Mouse (Mus musculus) liver, embryonic 16.5 days (tissue): ENCODE data around the gene Col6a6. TPM values are rescaled to one million over a fixed set of nuclear protein-coding genes. Genes with fewer than 3 reads are reported as not detected.

Experiments
- ATAC-seq: fragments of 200-750 bp; cut with Nextera tagmentation; 2 replicates; pipeline ENCODE4 v1.8.0; 2017; ENCODE audit warnings: low read depth, mild to moderate bottlenecking, moderate number of reproducible peaks, moderate library complexity
- H3K27ac ChIP-seq: fragments of 300-500 bp; sonication (generic); 2 replicates; pipeline ENCODE4 v1.5.1; 2014; ENCODE audit warnings: mild to moderate bottlenecking, low read length
- H3K27me3 ChIP-seq: fragments of 300-500 bp; sonication (generic); 2 replicates; pipeline ENCODE4 v1.6.1; 2014; ENCODE audit warnings: low read depth, low read length, mixed read lengths; ENCODE audit not compliant: control insufficient read depth, insufficient read depth
- H3K36me3 ChIP-seq: fragments of 300-500 bp; sonication (generic); 2 replicates; pipeline ENCODE4 v1.6.1; 2014; ENCODE audit warnings: mild to moderate bottlenecking; ENCODE audit not compliant: control insufficient read depth, insufficient read depth
- H3K4me1 ChIP-seq: fragments of 300-500 bp; sonication (generic); 2 replicates; pipeline ENCODE4 v1.6.1; 2014; ENCODE audit warnings: low read depth, low read length, mixed read lengths; ENCODE audit not compliant: control insufficient read depth
- H3K4me2 ChIP-seq: fragments of 300-500 bp; sonication (generic); 2 replicates; pipeline ENCODE4 v1.6.1; 2014; ENCODE audit warnings: low read depth, low read length, mixed read lengths
- H3K4me3 ChIP-seq: fragments of 300-500 bp; sonication (generic); 2 replicates; pipeline ENCODE4 v1.5.1; 2014; ENCODE audit warnings: low read depth, mild to moderate bottlenecking, low read length
- H3K9ac ChIP-seq: fragments of 300-500 bp; sonication (generic); 2 replicates; pipeline ENCODE4 v1.6.1; 2014; ENCODE audit warnings: low read depth, low read length
- H3K9me3 ChIP-seq: fragments of 300-500 bp; sonication (generic); replicated peaks from 2 replicates; pipeline ENCODE4 v1.6.1; 2016; ENCODE audit warnings: low read length; ENCODE audit not compliant: control insufficient read depth
- WGBS: fragments of 180-500 bp; shearing (Covaris S2); extraction: QIAGEN DNeasy Blood & Tissue Kit; methylation state at CpG from one replicate; pipeline ENCODE4 v1.1.7; 2014; ENCODE audit not compliant: insufficient replicate concordance; 5-methylcytosine and 5-hydroxymethylcytosine counted together
- polyA plus RNA-seq: library from polyadenylated mRNA; unstranded; fragments of >200 nt; fragmentation: Nextera tagmentation; extraction: Ambion mirVana; gene quantifications from 2 replicates; pipeline ENCODE4 v1.2.1, GENCODE M21; 2015

Gene Col6a6
- polyA plus RNA-seq, 1 experiment from 2014 or later: 0.42 TPM

DNA sequence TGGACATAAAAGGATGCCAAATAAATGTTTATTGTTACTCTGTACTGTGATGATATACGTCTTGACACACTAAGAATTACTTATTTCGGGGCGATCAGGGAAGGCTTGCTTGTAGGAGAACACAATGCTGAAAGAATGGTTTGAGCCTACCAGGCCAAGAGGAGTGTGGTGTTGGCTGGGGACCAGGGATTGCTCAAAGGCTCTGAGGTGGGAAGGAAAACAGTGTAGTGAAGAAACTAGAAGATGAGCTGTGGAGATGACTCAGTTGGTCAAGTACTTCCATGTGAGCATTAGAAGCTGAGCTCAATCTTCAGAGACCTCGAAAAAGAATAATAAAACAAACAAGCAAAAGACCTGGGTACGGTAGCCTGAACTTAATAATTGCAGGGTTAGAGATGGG, 13.5 kb downstream of the Col6a6 start:
- Histone ChIP-seq H3K36me3 (no peaks in the 10 kb centered on the region), H3K4me1 (no peaks in the 10 kb centered on the region), H3K27ac (no peak overlapping the region), H3K4me2 (no peak overlapping the region), H3K4me3 (no peak overlapping the region), H3K9me3 (no peaks in the 10 kb centered on the region), H3K9ac (no peak overlapping the region), H3K27me3 (no peaks in the 10 kb centered on the region)
- 58% methylated on average over 5 of the region's 5 CpGs for WGBS
- ATAC-seq: no peak

- no peaks in the 10 kb centered on the region for H3K4me1 ChIP-seq
- no peaks in the 10 kb centered on the region for H3K27me3 ChIP-seq
- WGBS: 60% methylated on average over 7 of the region's 7 CpGs
- H3K27ac ChIP-seq: no peak overlapping the region
- no peak for ATAC-seq
- H3K36me3 ChIP-seq: no peaks in the 10 kb centered on the region
- no peaks in the 10 kb centered on the region for H3K9me3 ChIP-seq
- H3K4me2 ChIP-seq: no peak overlapping the region
- H3K9ac ChIP-seq: no peak overlapping the region
- no peak overlapping the region for H3K4me3 ChIP-seq
These were observed 16.5 kb downstream of the Col6a6 start for GRCm38 (mm10) chr9:105811458-105811857.

- 71% methylated on average over 17 of the region's 17 CpGs for whole genome bisulfite sequencing
- Histone ChIP-seq H3K4me1 (no peaks in the 10 kb centered on the region), H3K9me3 (no peaks in the 10 kb centered on the region), H3K27ac (no peak overlapping the region), H3K36me3 (no peaks in the 10 kb centered on the region), H3K27me3 (no peaks in the 10 kb centered on the region), H3K9ac (no peak overlapping the region), H3K4me2 (no peak overlapping the region), H3K4me3 (no peak overlapping the region)
- ATAC-seq: no peak
These were observed 18.9 kb downstream of the Col6a6 start for GRCm38 (mm10) chr9:105808920-105809505.

DNA sequence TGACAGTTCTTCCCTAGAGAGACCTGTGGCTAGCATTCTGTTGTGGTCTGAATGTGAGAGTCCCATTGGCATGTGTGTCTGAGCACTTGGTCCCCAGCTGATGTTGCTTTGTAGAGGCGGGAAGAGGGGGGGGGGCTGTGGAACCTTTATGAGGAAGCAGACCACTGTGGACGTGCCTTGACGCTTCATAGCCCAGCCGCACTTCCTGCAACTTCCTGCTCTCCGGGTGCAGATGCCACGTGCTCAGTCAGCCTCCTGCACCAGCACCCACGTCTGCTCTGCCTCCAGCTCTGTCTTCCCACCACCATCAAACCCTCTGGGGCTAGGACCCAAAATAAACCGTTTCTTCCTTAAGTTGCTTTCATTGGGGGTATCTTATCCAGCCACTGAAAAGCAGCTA, 24.5 kb downstream of the Col6a6 start:
- WGBS: 44% methylated on average over 8 of the region's 8 CpGs
- H3K9ac ChIP-seq: no peak overlapping the region
- H3K27ac ChIP-seq: no peak overlapping the region
- no peak overlapping the region for H3K4me2 ChIP-seq
- no peaks in the 10 kb centered on the region for H3K9me3 ChIP-seq
- no peaks in the 10 kb centered on the region for H3K4me1 ChIP-seq
- no peak overlapping the region for H3K4me3 ChIP-seq
- no peaks in the 10 kb centered on the region for H3K27me3 ChIP-seq
- H3K36me3 ChIP-seq: no peaks in the 10 kb centered on the region
- ATAC-seq: no peak

DNA sequence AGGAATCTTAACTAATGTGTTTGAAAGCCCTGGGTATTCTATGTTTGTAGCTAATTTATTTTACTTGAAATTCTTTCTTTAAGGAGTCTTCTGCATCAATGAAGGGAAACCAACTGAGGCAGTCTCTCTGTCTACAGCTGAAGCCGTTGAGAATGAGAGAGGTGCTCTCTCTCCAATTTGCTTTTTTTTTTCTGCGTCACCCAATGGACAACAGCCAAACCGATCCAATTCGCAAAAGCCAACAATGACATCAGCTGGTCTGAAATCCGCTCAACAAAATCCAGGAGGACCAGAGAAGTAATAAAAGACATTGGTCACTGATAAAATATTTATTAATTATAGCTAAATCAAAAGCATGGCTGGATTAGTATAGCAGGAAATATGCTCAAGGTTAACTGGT, 26.5 kb downstream of the Col6a6 start:
- 78% methylated on average over 5 of the region's 5 CpGs for WGBS
- Histone ChIP-seq H3K4me3 (no peak overlapping the region), H3K4me2 (no peak overlapping the region), H3K9ac (no peak overlapping the region), H3K27ac (no peak overlapping the region), H3K27me3 (no peaks in the 10 kb centered on the region), H3K4me1 (no peaks in the 10 kb centered on the region), H3K36me3 (no peaks in the 10 kb centered on the region), H3K9me3 (no peaks in the 10 kb centered on the region)
- no peak for ATAC-seq

- no peak overlapping the region for H3K4me2 ChIP-seq
- no peaks in the 10 kb centered on the region for H3K27me3 ChIP-seq
- ATAC-seq: no peak
- H3K4me1 ChIP-seq: no peaks in the 10 kb centered on the region
- H3K9me3 ChIP-seq: no peaks in the 10 kb centered on the region
- no peak overlapping the region for H3K4me3 ChIP-seq
- H3K36me3 ChIP-seq: no peaks in the 10 kb centered on the region
- WGBS: 48% methylated on average over 5 of the region's 5 CpGs
- H3K9ac ChIP-seq: no peak overlapping the region
- H3K27ac ChIP-seq: no peak overlapping the region
These were observed 27.7 kb downstream of the Col6a6 start for GRCm38 (mm10) chr9:105800286-105800685.

- no peaks in the 10 kb centered on the region for H3K9me3 ChIP-seq
- ATAC-seq: no peak
- H3K36me3 ChIP-seq: no peaks in the 10 kb centered on the region
- no peak overlapping the region for H3K9ac ChIP-seq
- no peaks in the 10 kb centered on the region for H3K4me1 ChIP-seq
- no peak overlapping the region for H3K4me3 ChIP-seq
- H3K27ac ChIP-seq: no peak overlapping the region
- no peaks in the 10 kb centered on the region for H3K27me3 ChIP-seq
- 67% methylated on average over 6 of the region's 6 CpGs for WGBS
- H3K4me2 ChIP-seq: no peak overlapping the region
These were observed 31.8 kb downstream of the Col6a6 start for GRCm38 (mm10) chr9:105796137-105796536.

DNA sequence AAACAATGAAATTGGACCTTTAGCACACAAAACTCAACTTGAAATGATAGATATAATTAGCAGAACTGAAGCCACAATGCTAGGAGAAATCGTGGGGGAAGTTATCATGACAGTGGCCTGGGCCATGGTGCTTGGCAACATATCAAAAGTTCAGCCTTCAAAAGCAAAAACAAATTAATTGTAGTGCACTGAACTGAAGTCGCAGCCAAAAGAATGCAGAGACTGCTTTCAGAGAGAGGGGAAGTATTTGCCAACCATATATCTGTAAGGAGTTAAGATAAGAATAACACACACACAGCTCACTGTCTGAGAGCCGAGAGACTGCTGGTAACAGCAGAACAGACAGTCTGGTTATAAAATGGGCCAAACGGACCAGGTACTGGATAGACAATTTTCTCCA, 33.0 kb downstream of the Col6a6 start:
- Histone ChIP-seq H3K9me3 (no peaks in the 10 kb centered on the region), H3K27ac (no peak overlapping the region), H3K4me3 (no peak overlapping the region), H3K27me3 (no peaks in the 10 kb centered on the region), H3K4me1 (no peaks in the 10 kb centered on the region), H3K9ac (no peak overlapping the region), H3K4me2 (no peak overlapping the region), H3K36me3 (no peaks in the 10 kb centered on the region)
- 32% methylated on average over 4 of the region's 4 CpGs for WGBS
- ATAC-seq: no peak

DNA sequence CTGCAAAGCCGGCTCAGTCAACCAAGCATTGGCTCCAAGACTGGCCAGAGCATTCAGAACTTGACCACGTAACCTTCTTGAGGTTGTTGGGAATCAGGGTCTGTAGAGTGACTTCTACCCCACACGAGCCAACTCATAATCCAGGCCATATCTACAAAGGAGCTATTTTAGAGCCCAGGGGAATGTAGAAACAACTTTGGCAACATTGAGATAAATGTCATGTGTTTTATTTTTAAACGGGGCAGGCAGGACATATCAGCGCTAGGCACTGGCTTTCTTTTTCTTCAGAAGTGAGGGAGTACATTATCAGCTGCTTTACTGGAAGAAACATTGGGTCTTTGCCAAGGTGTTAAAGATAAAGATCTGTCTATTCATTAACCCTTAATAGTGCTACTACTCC, 36.1 kb downstream of the Col6a6 start:
- 50% methylated on average over 5 of the region's 5 CpGs for WGBS
- no peaks in the 10 kb centered on the region for H3K9me3 ChIP-seq
- no peak overlapping the region for H3K4me2 ChIP-seq

More for the DNA sequence above, 36.1 kb downstream of the Col6a6 start:
- no peaks in the 10 kb centered on the region for H3K4me1 ChIP-seq
- H3K27ac ChIP-seq: no peak overlapping the region
- no peak for ATAC-seq
- no peak overlapping the region for H3K9ac ChIP-seq
- H3K27me3 ChIP-seq: no peaks in the 10 kb centered on the region
- no peaks in the 10 kb centered on the region for H3K36me3 ChIP-seq
- no peak overlapping the region for H3K4me3 ChIP-seq
